ENCODE assay signal across 9 mouse cellular contexts in the genomic region with DNA sequence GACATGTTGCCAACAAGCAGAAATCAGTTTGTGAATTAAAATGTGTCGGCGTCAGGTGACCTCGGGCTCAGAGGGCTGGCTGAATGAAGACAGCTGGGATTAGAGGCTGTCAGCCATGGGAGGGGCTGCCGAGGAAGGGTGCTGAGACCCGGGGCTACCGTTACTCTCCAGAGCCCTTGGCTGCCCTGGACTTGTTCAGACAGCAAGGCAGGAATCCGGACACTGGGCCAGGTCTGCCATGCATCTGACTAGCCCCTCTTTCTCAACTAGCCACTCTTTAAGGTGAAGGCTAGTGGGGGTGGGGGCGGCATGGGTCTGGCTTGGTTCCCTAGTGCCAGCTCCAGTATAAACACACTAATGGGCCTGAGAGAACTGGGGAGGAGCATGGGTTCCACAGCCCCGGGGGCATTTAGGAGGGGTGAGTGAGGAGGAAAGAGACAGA. TPM values are rescaled to one million over a fixed set of nuclear protein-coding genes. Genes with fewer than 3 reads are reported as not detected.
DNase-seq lines count a peak whose midpoint lies in the region; ATAC-seq lines count a peak whose summit lies in the region.
"Had no signal": no experiment of that assay in that cellular context is flagged by ENCODE, and none has a peak within 500 bp of the region (broad histone marks: within the 10 kb centered on the region; RNA-seq: fewer than 3 reads in every experiment).

No protein-coding gene starts in this region.

- ATAC-seq in limb, embryonic 12.5 days (ENCODE audit: insufficient number of reproducible peaks, insufficient read depth, low FRiP score, low TSS enrichment, low read depth), result 0 out of 2 replicates have a peak, but pooled peaks have one; percentile 67

- peak overlapping the region; percentile 24; the same call in 1 of the 2 replicates for H3K4me3 ChIP-seq in hindbrain, embryonic 10.5 days
- H3K4me3 ChIP-seq in limb, embryonic 12.5 days (replicated peaks), result no peak overlapping the region

- H3K27ac ChIP-seq in hindbrain, embryonic 10.5 days, result peak overlapping the region; percentile 41; the same call in 1 of the 2 replicates
- no peak overlapping the region for H3K27ac ChIP-seq in limb, embryonic 12.5 days
- H3K27ac ChIP-seq: macrophage had no signal

- peak overlapping the region; percentile 44 for H3K4me2 ChIP-seq in limb, embryonic 12.5 days

- no peaks in the 10 kb centered on the region for H3K9me3 ChIP-seq in hindbrain, embryonic 10.5 days
- no peaks in the 10 kb centered on the region for H3K9me3 ChIP-seq in limb, embryonic 12.5 days

- DNase-seq in adrenal gland, adult 2 months, result peak; percentile 4
- DNase-seq in adrenal gland, postnatal 10 days, result no peak
- DNase-seq in cerebellum, adult 9-10 months, result peak; percentile 41
- peak; percentile 14 for DNase-seq in hindbrain, embryonic 10.5 days (ENCODE audit: low spot score)
- DNase-seq in thymus, adult 18-20 months, result no peak
- DNase-seq in layer of hippocampus, postnatal 25 days (ENCODE audit: extremely low spot score in 1 of 2, low spot score in 1 of 2), result no peak
- DNase-seq in adipocyte (ENCODE audit: low spot score), result no peak

- no peak overlapping the region for H3K9ac ChIP-seq in limb, embryonic 12.5 days (replicated peaks)

- H3K4me1 ChIP-seq in hindbrain, embryonic 10.5 days (replicated peaks), result peaks cover 34% of the 10 kb centered on the region
- H3K4me1 ChIP-seq in limb, embryonic 12.5 days (replicated peaks), result peaks cover 11% of the 10 kb centered on the region

- peaks cover 11% of the 10 kb centered on the region for H3K27me3 ChIP-seq in hindbrain, embryonic 10.5 days (ENCODE audit: insufficient read depth, poor library complexity, severe bottlenecking)
- 0 out of 2 replicates have a peak, but pooled peaks cover 4% of the 10 kb centered on the region for H3K27me3 ChIP-seq in limb, embryonic 12.5 days

- 34% methylated on average over 9 of the region's 9 CpGs for WGBS in hindbrain, embryonic 10.5 days
- 17% methylated on average over 9 of the region's 9 CpGs for WGBS in limb, embryonic 12.5 days

- no peaks in the 10 kb centered on the region for H3K36me3 ChIP-seq in hindbrain, embryonic 10.5 days
- H3K36me3 ChIP-seq in limb, embryonic 12.5 days, result no peaks in the 10 kb centered on the region

RNA-seq across cellular contexts. Expression of gene Gosr2, which starts 24.4 kb away (rescaled TPM):
- 100 to 1,000 TPM in 1 of 2 experiments, 10 to 100 TPM in 1; 82.7 to 101 TPM for total RNA-seq in adrenal gland, adult 2 months (2021)
- 56.3 and 76.7 TPM in 2 replicates for polyA plus RNA-seq in adrenal gland, adult 2 months (2012; rRNA removed)
- total RNA-seq in adrenal gland, postnatal 10 days (2021), result 10 to 100 TPM; 64.3 to 72.7 TPM
- 90.0 and 94.5 TPM in 2 replicates for polyA plus RNA-seq in hindbrain, embryonic 10.5 days (2016; fragmentation: Nextera tagmentation; extraction: Ambion mirVana)
- 90.1 and 94.1 TPM in 2 replicates for polyA plus RNA-seq in limb, embryonic 12.5 days (2016; fragmentation: Nextera tagmentation; extraction: Ambion mirVana)
- total RNA-seq in layer of hippocampus, postnatal 25 days (2021), result 10 to 100 TPM; 68.3 to 71.6 TPM

RNA-seq across cellular contexts. Expression of gene Wnt9b, which starts 27.6 kb away (rescaled TPM):
- total RNA-seq in adrenal gland, adult 2 months (2021), result under 1 TPM; 0.09 to 0.45 TPM
- 0.40 and 0.47 TPM in 2 replicates for polyA plus RNA-seq in adrenal gland, adult 2 months (2012; rRNA removed)
- total RNA-seq in adrenal gland, postnatal 10 days (2021), result under 1 TPM; 0.12 to 0.39 TPM
- 0.60 and 1.0 TPM in 2 replicates for polyA plus RNA-seq in hindbrain, embryonic 10.5 days (2016; fragmentation: Nextera tagmentation; extraction: Ambion mirVana)
- 1.5 and 1.9 TPM in 2 replicates for polyA plus RNA-seq in limb, embryonic 12.5 days (2016; fragmentation: Nextera tagmentation; extraction: Ambion mirVana)
- under 1 TPM; 0.42 to 0.62 TPM for total RNA-seq in layer of hippocampus, postnatal 25 days (2021)
- polyA plus RNA-seq: macrophage had no signal

RNA-seq across cellular contexts. Expression of gene Wnt3, which starts 51.9 kb away (rescaled TPM):
- total RNA-seq in adrenal gland, adult 2 months (2021), result under 1 TPM in 1 of 2 experiments, not detected in 1; 0.17 TPM
- polyA plus RNA-seq in adrenal gland, adult 2 months (2012; rRNA removed), result not detected in 2 replicates
- under 1 TPM in 1 of 2 experiments, not detected in 1; 0.15 TPM for total RNA-seq in adrenal gland, postnatal 10 days (2021)
- 11.2 and 12.3 TPM in 2 replicates for polyA plus RNA-seq in hindbrain, embryonic 10.5 days (2016; fragmentation: Nextera tagmentation; extraction: Ambion mirVana)
- 8.0 and 9.8 TPM in 2 replicates for polyA plus RNA-seq in limb, embryonic 12.5 days (2016; fragmentation: Nextera tagmentation; extraction: Ambion mirVana)
- total RNA-seq in layer of hippocampus, postnatal 25 days (2021), result 1 to 10 TPM; 2.1 to 2.2 TPM
- polyA plus RNA-seq: macrophage had no signal

Comparison
In these comparisons a context has a peak if more than half of its experiments do, and no peak if none do; other contexts are left out.
1. DNase-seq: peak in adrenal gland, adult 2 months (single experiment), cerebellum, adult 9-10 months (single experiment) and hindbrain, embryonic 10.5 days (single experiment); none in adrenal gland, postnatal 10 days (single experiment), thymus, adult 18-20 months (0 of 2), layer of hippocampus, postnatal 25 days (0 of 2) and adipocyte (single experiment).